Mouse (Mus musculus) CH12.LX (cell line): ENCODE results near the gene Cenpb.

Experiments
- CTCF ChIP-seq, 2 experiments: IDR thresholded peaks in 1 of 2; conservative IDR thresholded peaks in 1 of 2; 2 replicates each; pipeline ENCODE4 v1.5.1; 2011 to 2012; ENCODE audit warnings: low read depth in 2 of 2, low read length in 2 of 2, improper control_type of control experiment in 1 of 2, inconsistent platforms in 1 of 2, mild to moderate bottlenecking in 1 of 2, moderate library complexity in 1 of 2
- NELFE ChIP-seq: IDR thresholded peaks from 2 replicates; pipeline ENCODE4 v1.6.1; 2011; ENCODE audit warnings: low read depth, low read length, improper control_type of control experiment
- POLR2A ChIP-seq: IDR thresholded peaks from 2 replicates; pipeline ENCODE4 v1.6.1; 2011; ENCODE audit warnings: low read depth, mild to moderate bottlenecking, improper control_type of control experiment, low read length
- RCOR1 ChIP-seq: conservative IDR thresholded peaks from 2 replicates; pipeline ENCODE4 v1.6.1; 2012; ENCODE audit warnings: low read depth, mild to moderate bottlenecking, inconsistent platforms, low read length, improper control_type of control experiment
- SIN3A ChIP-seq: IDR thresholded peaks from 2 replicates; pipeline ENCODE4 v1.6.1; 2012; ENCODE audit warnings: low read length, improper control_type of control experiment, inconsistent platforms
- ZNF384 ChIP-seq: IDR thresholded peaks from 2 replicates; pipeline ENCODE4 v1.6.1; 2012; ENCODE audit warnings: low read depth, low read length, improper control_type of control experiment, inconsistent platforms

GRCm38 (mm10) chr2:131145536-131145935 lies 34.3 kb downstream of the Cenpb start:
- TF ChIP-seq SIN3A = no peak
- TF ChIP-seq CTCF (conservative IDR thresholded peaks at IDR 0.05 in 1 of 2, IDR thresholded peaks at IDR 0.05 in 1 of 2; ENCODE audit: low read depth in 2 of 2, low read length in 2 of 2) = no peak
- TF ChIP-seq NELFE = no peak
- TF ChIP-seq RCOR1 = no peak
- no peak for TF ChIP-seq ZNF384
- no peak for TF ChIP-seq POLR2A
